Mouse (Mus musculus): ENCODE measurements around the gene Peli2. TPM values are rescaled to one million over a fixed set of nuclear protein-coding genes. Genes with fewer than 3 reads are reported as not detected.
"Not testable (repeated sequence)": the region's sequence is repeated elsewhere in the genome, so short reads cannot be mapped to it uniquely, and the experiment has no call there.

Peli2 gene
- polyA plus RNA-seq (2011; ENCODE audit: insufficient read depth, insufficient read length, low replicate concordance, missing spikeins): 2.2 and 8.8 TPM in 2 replicates

DNA sequence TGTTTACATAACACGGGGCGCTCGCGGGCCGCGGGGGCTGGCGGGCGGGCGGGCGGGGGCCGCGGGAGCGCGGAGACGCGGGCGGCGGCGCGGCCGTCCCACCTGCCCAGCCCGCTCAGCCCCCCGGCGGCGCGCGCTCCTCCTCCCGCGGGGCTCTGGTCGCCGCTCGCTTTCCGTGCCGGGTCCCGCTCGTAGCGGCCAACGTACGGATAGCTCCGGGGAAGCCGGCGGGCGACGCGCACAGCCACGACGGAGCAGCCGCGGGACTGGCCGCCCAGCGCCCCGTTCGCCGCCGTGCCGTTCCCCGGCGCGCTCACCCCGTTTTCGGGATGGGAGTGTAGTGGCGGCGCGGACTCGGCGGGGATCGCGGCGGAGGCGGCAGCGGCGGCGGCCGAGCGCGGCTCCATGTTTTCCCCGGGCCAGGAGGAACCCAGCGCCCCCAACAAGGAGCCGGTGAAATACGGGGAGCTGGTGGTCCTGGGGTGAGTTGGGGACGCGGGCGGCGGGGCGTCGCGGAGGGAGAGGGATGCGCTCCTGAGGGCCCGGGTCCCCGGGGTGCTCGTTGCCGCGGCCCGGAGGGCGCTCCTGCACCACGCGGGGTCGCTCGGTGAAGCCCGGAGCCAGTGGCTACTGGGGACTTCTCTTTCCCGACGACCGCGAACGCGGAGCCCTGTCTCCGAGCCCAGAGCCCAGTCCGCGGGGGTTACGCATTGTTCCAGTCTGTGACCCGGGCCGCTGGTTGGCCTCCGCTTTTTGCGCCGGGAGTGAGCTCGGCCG, at the start of gene Peli2:
TSS of gene Peli2 (plus strand) at position 72 of the 777 bp plus-strand sequence.
- H3K4me1 ChIP-seq (ENCODE audit: control insufficient read depth, insufficient read depth, low read length): no peaks in the 10 kb centered on the region
- under 1% methylated on average over 104 of the region's 117 CpGs for WGBS
- H3K27ac ChIP-seq (ENCODE audit: control insufficient read depth, insufficient read depth, low read depth, low read length, poor library complexity): peak within 1 kb of the TSS; percentile 82; the same call in 1 of the 2 replicates
- TF ChIP-seq CTCF (IDR thresholded peaks at IDR 0.05; ENCODE audit: control insufficient read depth, insufficient read depth, low read length) (no peak), POLR2A (IDR thresholded peaks at IDR 0.05; ENCODE audit: borderline replicate concordance, control insufficient read depth, low read depth, low read length) (no peak)
- peak within 1 kb of the TSS; percentile 68 for H3K4me3 ChIP-seq (replicated peaks; ENCODE audit: control insufficient read depth, low read depth, low read length)

DNA sequence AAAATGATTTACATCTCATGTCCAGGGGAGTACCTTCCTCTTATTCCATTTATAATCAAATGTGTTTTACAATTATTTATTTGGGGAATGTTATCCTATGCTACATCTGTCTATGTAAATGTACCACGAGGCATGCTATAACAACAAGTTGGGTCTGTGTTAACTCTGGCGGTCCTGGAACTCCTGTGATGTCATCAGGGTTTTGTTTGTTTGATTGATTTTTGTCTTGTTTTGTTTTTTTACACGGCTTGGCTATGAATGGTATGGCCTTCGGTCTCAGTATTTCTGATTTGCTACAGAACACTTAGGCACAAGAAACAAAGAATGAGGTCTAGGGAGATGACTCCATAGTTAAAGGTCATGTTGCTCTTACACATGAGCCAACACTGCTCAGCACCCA, 48.5 kb upstream of the Peli2 start:
- WGBS: 75% methylated on average over 4 of the region's 4 CpGs
- TF ChIP-seq POLR2A (IDR thresholded peaks at IDR 0.05; ENCODE audit: borderline replicate concordance, control insufficient read depth, low read depth, low read length) (no peak), CTCF (IDR thresholded peaks at IDR 0.05; ENCODE audit: control insufficient read depth, insufficient read depth, low read length) (no peak)
- Histone ChIP-seq H3K4me1 (ENCODE audit: control insufficient read depth, insufficient read depth, low read length) (no peaks in the 10 kb centered on the region), H3K4me3 (replicated peaks; ENCODE audit: control insufficient read depth, low read depth, low read length) (no peak overlapping the region), H3K27ac (ENCODE audit: control insufficient read depth, insufficient read depth, low read depth, low read length, poor library complexity) (no peak overlapping the region)

DNA sequence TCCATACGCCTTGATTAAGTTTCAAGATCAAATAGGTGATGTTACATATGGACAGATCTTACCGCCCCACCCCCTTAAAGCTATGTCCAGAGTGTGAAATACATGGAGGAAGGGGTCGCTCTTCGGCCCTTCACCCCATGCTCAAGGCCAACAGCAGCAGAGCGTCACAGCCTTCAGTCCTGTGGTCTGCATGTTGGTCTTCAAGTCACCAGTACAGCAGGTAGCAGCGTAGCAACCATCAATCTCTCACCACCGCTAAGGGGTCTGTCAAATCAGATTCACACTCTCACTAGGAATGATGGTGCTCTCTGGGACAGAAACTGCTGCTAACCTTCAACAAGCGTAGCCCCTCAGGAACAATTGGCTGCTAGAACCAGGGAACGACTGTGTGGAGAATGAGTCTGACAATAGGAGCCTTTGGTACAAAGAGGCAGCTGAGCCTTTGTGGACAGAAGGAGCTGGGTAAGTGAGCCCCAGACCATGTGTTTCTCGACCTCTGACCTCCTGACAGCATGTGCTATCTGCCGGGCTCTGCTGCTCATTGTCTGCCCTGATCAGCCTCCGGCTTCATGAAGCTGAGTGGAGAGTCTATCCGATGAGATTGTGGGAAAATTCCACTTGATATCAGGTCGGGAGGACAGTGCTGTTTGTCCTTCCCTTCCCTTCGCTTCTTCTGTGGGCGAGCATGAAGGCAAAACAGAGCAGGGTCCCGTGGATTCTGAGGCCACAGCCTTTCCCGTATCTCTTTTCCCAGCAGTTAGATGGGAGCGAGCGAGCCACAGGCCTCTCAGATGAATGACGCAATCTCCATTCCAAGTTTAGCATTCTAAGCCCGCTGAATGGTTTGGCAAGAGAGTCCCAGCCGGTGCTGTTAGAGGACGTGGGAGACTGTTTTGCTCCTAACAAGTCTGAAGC, 47.1 kb upstream of the Peli2 start:
- no peak overlapping the region for H3K4me3 ChIP-seq (replicated peaks; ENCODE audit: control insufficient read depth, low read depth, low read length)
- H3K4me1 ChIP-seq (ENCODE audit: control insufficient read depth, insufficient read depth, low read length): no peaks in the 10 kb centered on the region
- TF ChIP-seq CTCF (IDR thresholded peaks at IDR 0.05; ENCODE audit: control insufficient read depth, insufficient read depth, low read length) (no peak), POLR2A (IDR thresholded peaks at IDR 0.05; ENCODE audit: borderline replicate concordance, control insufficient read depth, low read depth, low read length) (no peak)
- 64% methylated on average over 24 of the region's 24 CpGs for WGBS
- no peak overlapping the region for H3K27ac ChIP-seq (ENCODE audit: control insufficient read depth, insufficient read depth, low read depth, low read length, poor library complexity)

DNA sequence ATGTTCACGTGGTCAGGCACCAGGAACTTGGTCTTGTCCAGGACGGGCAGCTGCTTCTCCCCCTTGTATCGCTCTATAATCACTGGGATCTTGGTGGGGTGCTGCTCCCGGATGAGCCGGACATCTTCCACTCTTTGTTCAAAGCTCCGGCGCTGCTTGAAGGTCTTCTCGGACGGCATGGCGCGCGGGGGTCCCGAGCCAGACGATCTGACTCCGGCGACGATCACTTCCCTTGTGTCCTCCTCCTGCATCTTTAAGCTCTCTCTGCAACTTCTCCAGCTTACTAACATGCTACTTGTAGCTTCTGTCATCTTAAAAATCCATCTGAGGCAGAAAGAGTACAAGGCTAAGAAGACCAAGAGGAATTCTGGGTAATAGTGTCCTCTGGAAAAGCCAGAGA, 41.0 kb upstream of the Peli2 start:
- not testable (repeated sequence) for H3K27ac ChIP-seq (ENCODE audit: control insufficient read depth, insufficient read depth, low read depth, low read length, poor library complexity); H3K4me3 ChIP-seq (replicated peaks; ENCODE audit: control insufficient read depth, low read depth, low read length); H3K4me1 ChIP-seq (ENCODE audit: control insufficient read depth, insufficient read depth, low read length)
- 86% methylated on average over 17 of the region's 17 CpGs for WGBS

DNA sequence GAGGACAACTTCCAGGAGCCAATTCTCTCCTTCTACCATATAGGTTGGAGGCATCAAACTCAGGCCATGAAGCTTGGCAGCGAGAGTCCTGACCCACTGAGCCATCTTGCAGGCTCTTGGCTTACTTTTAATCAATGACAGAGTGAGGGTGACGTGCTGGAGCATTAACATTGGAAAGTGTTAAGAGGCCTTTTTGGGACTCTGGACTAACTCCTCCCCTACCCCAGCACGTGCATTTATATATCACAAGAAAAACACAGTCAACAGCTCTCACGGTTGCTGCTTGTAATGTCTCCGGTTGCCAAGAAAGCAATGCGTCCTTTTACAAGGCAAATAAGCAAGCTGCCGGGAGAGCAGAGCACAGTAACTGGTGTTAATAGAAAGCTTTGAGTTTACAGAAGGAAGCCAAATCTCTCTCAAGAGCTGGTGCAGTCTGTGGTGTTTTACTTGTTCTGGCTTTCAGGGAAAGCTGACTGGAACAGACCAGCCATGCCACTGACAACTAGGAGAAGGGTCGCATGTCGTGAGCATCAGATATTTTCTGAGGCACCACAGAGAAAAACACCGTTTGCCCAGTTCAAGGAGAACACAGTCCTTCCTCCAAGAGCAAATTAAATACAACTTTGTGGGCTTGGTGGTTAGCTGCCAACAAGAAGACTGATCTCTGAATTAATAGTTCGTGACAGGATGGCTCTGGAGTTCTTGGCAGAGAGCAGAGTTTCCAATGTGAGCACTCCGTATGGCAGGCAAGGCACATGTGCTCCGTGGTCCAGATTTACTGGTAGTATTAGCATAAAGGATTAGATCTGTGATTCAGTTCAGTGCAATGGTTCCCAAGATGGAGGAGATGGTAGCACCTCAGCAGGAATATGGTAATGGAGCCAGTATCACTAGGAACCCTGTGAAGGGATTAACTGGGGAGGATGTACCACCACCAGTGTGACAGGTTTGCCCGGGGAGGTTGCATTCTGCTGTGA, 36.5 kb upstream of the Peli2 start:
- Histone ChIP-seq H3K4me1 (ENCODE audit: control insufficient read depth, insufficient read depth, low read length) (no peaks in the 10 kb centered on the region), H3K4me3 (replicated peaks; ENCODE audit: control insufficient read depth, low read depth, low read length) (no peak overlapping the region), H3K27ac (ENCODE audit: control insufficient read depth, insufficient read depth, low read depth, low read length, poor library complexity) (no peak overlapping the region)
- no peak for TF ChIP-seq POLR2A (IDR thresholded peaks at IDR 0.05; ENCODE audit: borderline replicate concordance, control insufficient read depth, low read depth, low read length)
- TF ChIP-seq CTCF (IDR thresholded peaks at IDR 0.05; ENCODE audit: control insufficient read depth, insufficient read depth, low read length): no peak
- 65% methylated on average over 14 of the region's 14 CpGs for WGBS

DNA sequence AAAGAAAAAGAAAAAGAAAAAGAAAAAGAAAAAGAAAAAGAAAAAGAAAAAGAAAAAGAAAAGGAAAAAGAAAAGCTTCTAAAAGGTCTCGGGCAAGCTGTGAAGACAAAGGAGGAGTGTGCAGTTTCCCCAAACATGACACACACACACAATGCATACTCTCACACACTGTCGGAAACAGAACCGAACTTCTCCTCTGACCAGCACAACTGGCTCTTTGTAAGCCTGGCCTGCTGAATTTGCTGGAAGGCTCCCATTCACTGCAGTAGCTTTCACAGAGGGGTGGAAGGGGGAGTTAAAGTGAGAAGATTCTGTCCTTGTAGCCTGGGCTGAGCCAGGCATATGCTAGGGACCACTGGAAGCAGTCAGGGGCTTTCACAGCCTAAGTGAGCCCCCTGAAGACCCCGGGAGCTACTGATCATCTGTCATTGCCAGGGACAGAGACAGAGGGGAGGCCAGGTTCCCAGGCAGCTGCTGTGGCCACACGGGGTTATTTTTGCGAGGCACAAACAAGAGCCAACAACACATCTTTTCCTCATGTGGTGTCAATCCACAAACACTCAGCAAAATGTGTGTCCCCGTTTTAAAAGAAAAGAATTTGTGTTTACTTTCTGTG, 33.8 kb upstream of the Peli2 start:
- Histone ChIP-seq H3K27ac (ENCODE audit: control insufficient read depth, insufficient read depth, low read depth, low read length, poor library complexity) (no peak overlapping the region), H3K4me3 (replicated peaks; ENCODE audit: control insufficient read depth, low read depth, low read length) (no peak overlapping the region), H3K4me1 (ENCODE audit: control insufficient read depth, insufficient read depth, low read length) (no peaks in the 10 kb centered on the region)
- WGBS: 53% methylated on average over 7 of the region's 7 CpGs
- TF ChIP-seq POLR2A (IDR thresholded peaks at IDR 0.05; ENCODE audit: borderline replicate concordance, control insufficient read depth, low read depth, low read length): no peak
- TF ChIP-seq CTCF (IDR thresholded peaks at IDR 0.05; ENCODE audit: control insufficient read depth, insufficient read depth, low read length): no peak

DNA sequence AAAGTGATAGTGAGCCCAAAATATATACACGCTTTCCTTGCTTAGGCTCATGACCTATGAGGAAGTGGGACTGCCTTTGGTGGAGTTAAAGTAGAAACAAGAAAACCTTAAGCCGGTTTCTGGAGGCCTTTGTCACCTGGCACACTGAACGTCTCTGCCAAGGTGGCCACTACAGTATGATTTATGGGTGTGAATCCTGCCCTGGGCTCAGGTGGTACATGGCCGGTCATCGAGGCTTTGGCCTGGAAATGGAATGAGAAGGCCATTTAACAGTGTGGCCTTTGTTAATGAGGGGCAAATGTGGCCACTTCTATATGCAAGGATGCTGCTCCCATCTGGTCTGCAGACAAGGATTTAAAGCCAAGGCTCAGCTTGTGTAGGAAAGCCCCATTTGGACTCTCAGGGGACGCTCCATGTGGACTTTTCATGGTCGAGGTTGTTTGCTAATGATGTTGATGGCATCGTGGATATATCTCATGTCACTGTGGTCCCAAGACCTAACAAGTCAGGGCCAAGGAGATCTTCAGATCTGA, 33.3 kb upstream of the Peli2 start:
- H3K4me1 ChIP-seq (ENCODE audit: control insufficient read depth, insufficient read depth, low read length): no peaks in the 10 kb centered on the region
- no peak overlapping the region for H3K4me3 ChIP-seq (replicated peaks; ENCODE audit: control insufficient read depth, low read depth, low read length)
- H3K27ac ChIP-seq (ENCODE audit: control insufficient read depth, insufficient read depth, low read depth, low read length, poor library complexity): no peak overlapping the region
- WGBS: 54% methylated on average over 8 of the region's 8 CpGs
- TF ChIP-seq POLR2A (IDR thresholded peaks at IDR 0.05; ENCODE audit: borderline replicate concordance, control insufficient read depth, low read depth, low read length) (no peak), CTCF (IDR thresholded peaks at IDR 0.05; ENCODE audit: control insufficient read depth, insufficient read depth, low read length) (no peak)

All from bone marrow, adult 2 months (tissue).